Mouse (Mus musculus): ENCODE measurements around the gene Brd9. TPM values are rescaled to one million over a fixed set of nuclear protein-coding genes. Genes with fewer than 3 reads are reported as not detected.
"Not testable (repeated sequence)": the region's sequence is repeated elsewhere in the genome, so short reads cannot be mapped to it uniquely, and the experiment has no call there.

The Brd9 gene
- total and polyA plus RNA-seq, 3 experiments, result 28.0 to 43.4 (median 32.5) TPM

- no peak overlapping the region for H3K27ac ChIP-seq (ENCODE audit: insufficient read depth, low read depth)
- no peaks in the 10 kb centered on the region for H3K36me3 ChIP-seq (replicated peaks in 1 of 2; ENCODE audit: control insufficient read depth in 1 of 2, insufficient read depth in 1 of 2, low read length in 1 of 2)
- H3K4me2 ChIP-seq (ENCODE audit: insufficient read depth, low read depth, poor library complexity, severe bottlenecking), result no peak overlapping the region
- no peaks in the 10 kb centered on the region for H3K79me2 ChIP-seq (replicated peaks; ENCODE audit: control insufficient read depth, extremely low read depth, insufficient read depth, poor library complexity, severe bottlenecking)
- no peak for DNase-seq (ENCODE audit: extremely low read depth)
- H3K4me3 ChIP-seq (replicated peaks in 1 of 3; ENCODE audit: low read depth in 2 of 3, low read length in 2 of 3, poor library complexity in 1 of 3), result no peak overlapping the region
- dilution Hi-C loops (cut with MboI; ENCODE audit: extremely low pct_ligation_motif_present, extremely low pct_unique_long_range_greater_than_20kb, low sequenced_read_pairs), result no loop called here
- H3K27me3 ChIP-seq (replicated peaks), result peaks cover 3% of the 10 kb centered on the region
- no peak overlapping the region for H3K9ac ChIP-seq (ENCODE audit: insufficient read depth, low read depth)
- in situ Hi-C loops (cut with MboI; ENCODE audit: low pct_ligation_motif_present, low pct_unique_long_range_greater_than_20kb, low sequenced_read_pairs), result no loop called here
- H3K4me1 ChIP-seq (ENCODE audit: control insufficient read depth in 1 of 2, insufficient read depth in 2 of 2), result peaks cover 0 to 5% of the 10 kb centered on the region in 2 experiments; a peak in 2 of 4 replicates
- H3K9me3 ChIP-seq (replicated peaks; ENCODE audit: low read length), result no peaks in the 10 kb centered on the region
- TF ChIP-seq JUND (conservative IDR thresholded peaks at IDR 0.05; ENCODE audit: low read depth, low read length), result no peak
- no peak for TF ChIP-seq RCOR1 (conservative IDR thresholded peaks at IDR 0.05; ENCODE audit: low read depth, low read length)
- no peak for TF ChIP-seq E2F4 (IDR thresholded peaks at IDR 0.05; ENCODE audit: insufficient replicate concordance, low read depth, low read length)
- no peak for TF ChIP-seq USF1 (IDR thresholded peaks at IDR 0.05; ENCODE audit: low read depth, low read length)
- TF ChIP-seq RAD21 (IDR thresholded peaks at IDR 0.05; ENCODE audit: low read depth, low read length), result no peak
- no peak for TF ChIP-seq KAT2A (IDR thresholded peaks at IDR 0.05; ENCODE audit: insufficient replicate concordance, low read length)
- TF ChIP-seq EP300 (IDR thresholded peaks at IDR 0.05; ENCODE audit: low read length), result no peak
- no peak for TF ChIP-seq MAX (IDR thresholded peaks at IDR 0.05; ENCODE audit: low read length)
- no peak for TF ChIP-seq MAZ (IDR thresholded peaks at IDR 0.05; ENCODE audit: low read depth, low read length)
These were observed 63.4 kb downstream of the Brd9 start for GRCm38 (mm10) chr13:74000961-74001360.

GRCm38 (mm10) chr13:74001492-74001891 lies 63.9 kb downstream of the Brd9 start:
- peaks cover 4% of the 10 kb centered on the region for H3K27me3 ChIP-seq (replicated peaks)
- H3K9me3 ChIP-seq (replicated peaks; ENCODE audit: low read length), result no peaks in the 10 kb centered on the region
- no peaks in the 10 kb centered on the region for H3K36me3 ChIP-seq (replicated peaks in 1 of 2; ENCODE audit: control insufficient read depth in 1 of 2, insufficient read depth in 1 of 2, low read length in 1 of 2)
- no peak overlapping the region for H3K4me3 ChIP-seq (replicated peaks in 1 of 3; ENCODE audit: low read depth in 2 of 3, low read length in 2 of 3, poor library complexity in 1 of 3)
- H3K79me2 ChIP-seq (replicated peaks; ENCODE audit: control insufficient read depth, extremely low read depth, insufficient read depth, poor library complexity, severe bottlenecking), result no peaks in the 10 kb centered on the region
- TF ChIP-seq BHLHE40 (IDR thresholded peaks at IDR 0.05; ENCODE audit: low read depth, low read length) (no peak), MAFK (IDR thresholded peaks at IDR 0.05; ENCODE audit: insufficient replicate concordance, low read length) (0 out of 2 replicates have a peak, but pooled peaks have one; percentile 8), CHD2 (IDR thresholded peaks at IDR 0.05; ENCODE audit: low read length) (no peak)
- in situ Hi-C loops (cut with MboI; ENCODE audit: low pct_ligation_motif_present, low pct_unique_long_range_greater_than_20kb, low sequenced_read_pairs) (no loop called here), dilution Hi-C loops (cut with MboI; ENCODE audit: extremely low pct_ligation_motif_present, extremely low pct_unique_long_range_greater_than_20kb, low sequenced_read_pairs) (no loop called here)
- no peak for DNase-seq (ENCODE audit: extremely low read depth)
- no peak overlapping the region for H3K9ac ChIP-seq (ENCODE audit: insufficient read depth, low read depth)
- H3K27ac ChIP-seq (ENCODE audit: insufficient read depth, low read depth), result no peak overlapping the region
- H3K4me2 ChIP-seq (ENCODE audit: insufficient read depth, low read depth, poor library complexity, severe bottlenecking), result no peak overlapping the region
- peaks cover 0 to 5% of the 10 kb centered on the region in 2 experiments; a peak in 2 of 4 replicates for H3K4me1 ChIP-seq (ENCODE audit: control insufficient read depth in 1 of 2, insufficient read depth in 2 of 2)

GRCm38 (mm10) chr13:74006881-74007280 lies 69.3 kb downstream of the Brd9 start:
- in situ Hi-C loops (cut with MboI; ENCODE audit: low pct_ligation_motif_present, low pct_unique_long_range_greater_than_20kb, low sequenced_read_pairs); H3K9me3 ChIP-seq (replicated peaks; ENCODE audit: low read length); H3K36me3 ChIP-seq (replicated peaks in 1 of 2; ENCODE audit: control insufficient read depth in 1 of 2, insufficient read depth in 1 of 2, low read length in 1 of 2); dilution Hi-C loops (cut with MboI; ENCODE audit: extremely low pct_ligation_motif_present, extremely low pct_unique_long_range_greater_than_20kb, low sequenced_read_pairs); H3K4me2 ChIP-seq (ENCODE audit: insufficient read depth, low read depth, poor library complexity, severe bottlenecking); H3K79me2 ChIP-seq (replicated peaks; ENCODE audit: control insufficient read depth, extremely low read depth, insufficient read depth, poor library complexity, severe bottlenecking); DNase-seq (ENCODE audit: extremely low read depth); H3K9ac ChIP-seq (ENCODE audit: insufficient read depth, low read depth); H3K4me3 ChIP-seq (replicated peaks in 1 of 3; ENCODE audit: low read depth in 2 of 3, low read length in 2 of 3, poor library complexity in 1 of 3); H3K27ac ChIP-seq (ENCODE audit: insufficient read depth, low read depth): not testable (repeated sequence)
- H3K4me1 ChIP-seq (ENCODE audit: control insufficient read depth in 1 of 2, insufficient read depth in 2 of 2), result peaks cover 0 to 26% of the 10 kb centered on the region in 2 experiments; a peak in 2 of 4 replicates
- peaks cover 48% of the 10 kb centered on the region for H3K27me3 ChIP-seq (replicated peaks)

- H3K27ac ChIP-seq (ENCODE audit: insufficient read depth, low read depth); H3K4me3 ChIP-seq (replicated peaks in 1 of 3; ENCODE audit: low read depth in 2 of 3, low read length in 2 of 3, poor library complexity in 1 of 3); H3K9me3 ChIP-seq (replicated peaks; ENCODE audit: low read length); dilution Hi-C loops (cut with MboI; ENCODE audit: extremely low pct_ligation_motif_present, extremely low pct_unique_long_range_greater_than_20kb, low sequenced_read_pairs); in situ Hi-C loops (cut with MboI; ENCODE audit: low pct_ligation_motif_present, low pct_unique_long_range_greater_than_20kb, low sequenced_read_pairs); H3K36me3 ChIP-seq (replicated peaks in 1 of 2; ENCODE audit: control insufficient read depth in 1 of 2, insufficient read depth in 1 of 2, low read length in 1 of 2); H3K9ac ChIP-seq (ENCODE audit: insufficient read depth, low read depth); DNase-seq (ENCODE audit: extremely low read depth); H3K4me2 ChIP-seq (ENCODE audit: insufficient read depth, low read depth, poor library complexity, severe bottlenecking); H3K79me2 ChIP-seq (replicated peaks; ENCODE audit: control insufficient read depth, extremely low read depth, insufficient read depth, poor library complexity, severe bottlenecking): not testable (repeated sequence)
- peaks cover 58% of the 10 kb centered on the region for H3K27me3 ChIP-seq (replicated peaks)
- H3K4me1 ChIP-seq (ENCODE audit: control insufficient read depth in 1 of 2, insufficient read depth in 2 of 2), result peaks cover 0 to 26% of the 10 kb centered on the region in 2 experiments; a peak in 2 of 4 replicates
These were observed 70.6 kb downstream of the Brd9 start for GRCm38 (mm10) chr13:74008216-74008615.

Data from CH12.LX (cell line).